Mouse (Mus musculus): ENCODE results near the gene Tesc. TPM values are rescaled to one million over a fixed set of nuclear protein-coding genes. Genes with fewer than 3 reads are reported as not detected.

Tesc gene
- polyA plus RNA-seq, 1 experiment from 2014 or later: 3.3 TPM

GRCm38 (mm10) chr5:117996581-117996980, 31.0 kb upstream of the Tesc start:
- Histone ChIP-seq H3K9me3 (no peaks in the 10 kb centered on the region), H3K27ac (no peak overlapping the region), H3K27me3 (replicated peaks) (no peaks in the 10 kb centered on the region), H3K4me3 (replicated peaks) (no peak overlapping the region), H3K9ac (no peak overlapping the region), H3K36me3 (peaks cover 51% of the 10 kb centered on the region), H3K4me1 (replicated peaks) (peaks cover 14% of the 10 kb centered on the region), H3K4me2 (replicated peaks) (no peak overlapping the region)
- 74% methylated on average over 6 of the region's 6 CpGs for WGBS
- no peak for ATAC-seq

DNA sequence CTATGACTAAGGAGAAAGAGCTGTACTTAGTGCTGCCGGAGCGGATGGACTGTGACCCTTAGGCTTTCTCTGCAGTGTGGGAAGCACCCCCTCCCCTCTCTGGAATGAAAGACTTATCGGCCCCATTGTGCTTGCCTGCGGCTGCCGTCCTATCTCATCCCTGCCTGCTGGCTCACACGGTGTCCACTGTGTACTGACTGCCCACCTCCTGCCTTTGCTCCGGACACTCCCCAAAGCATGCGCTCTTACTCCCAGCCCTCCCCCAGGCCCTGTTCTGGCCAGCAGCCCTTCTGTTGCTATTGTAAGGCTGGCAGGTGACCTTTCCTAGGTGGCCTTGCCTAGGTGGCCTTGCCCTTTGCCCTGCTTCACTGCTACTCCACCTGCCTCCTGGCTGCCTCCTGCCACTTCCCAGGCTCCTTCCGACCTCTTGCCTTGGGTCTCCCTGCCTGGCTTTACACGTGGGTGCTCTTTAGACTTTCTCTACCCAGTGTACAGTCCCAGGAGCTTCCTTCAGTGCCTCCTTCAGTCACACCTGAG, 30.0 kb upstream of the Tesc start:
- Histone ChIP-seq H3K4me3 (replicated peaks) (no peak overlapping the region), H3K36me3 (peaks cover 50% of the 10 kb centered on the region), H3K4me1 (replicated peaks) (peaks cover 14% of the 10 kb centered on the region), H3K9me3 (no peaks in the 10 kb centered on the region), H3K9ac (no peak overlapping the region), H3K27ac (no peak overlapping the region), H3K4me2 (replicated peaks) (no peak overlapping the region), H3K27me3 (replicated peaks) (no peaks in the 10 kb centered on the region)
- peak; percentile 65 for ATAC-seq
- WGBS: 60% methylated on average over 10 of the region's 10 CpGs

DNA sequence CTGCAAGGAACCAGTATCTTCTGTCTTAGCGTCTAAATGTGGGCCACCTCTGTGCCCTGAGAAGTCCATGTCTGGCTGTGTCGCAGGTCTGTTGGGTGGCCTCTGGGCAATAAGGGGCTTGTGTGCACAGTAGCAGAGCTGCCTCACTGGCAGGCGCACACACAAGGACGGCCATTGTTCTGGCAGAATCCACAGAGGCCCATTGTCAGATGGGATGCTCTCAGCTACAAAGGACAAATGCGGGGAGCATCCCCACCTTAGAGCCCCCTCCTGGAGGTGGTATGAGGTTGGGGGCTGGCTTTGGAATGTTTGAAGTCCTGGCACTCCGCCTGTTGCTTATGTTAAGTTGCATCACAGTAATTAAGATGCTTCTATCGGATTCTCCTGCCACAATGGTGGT, 28.5 kb upstream of the Tesc start:
- WGBS: 80% methylated on average over 7 of the region's 7 CpGs
- peaks cover 64% of the 10 kb centered on the region for H3K36me3 ChIP-seq

GRCm38 (mm10) chr5:117999584-117999983, 28.0 kb upstream of the Tesc start:
- Histone ChIP-seq H3K4me1 (replicated peaks) (peaks cover 14% of the 10 kb centered on the region), H3K9ac (no peak overlapping the region), H3K36me3 (peaks cover 61% of the 10 kb centered on the region), H3K4me3 (replicated peaks) (no peak overlapping the region), H3K27me3 (replicated peaks) (no peaks in the 10 kb centered on the region), H3K27ac (no peak overlapping the region; the same call in 1 of the 2 replicates), H3K9me3 (no peaks in the 10 kb centered on the region), H3K4me2 (replicated peaks) (no peak overlapping the region)
- WGBS: 80% methylated on average over 11 of the region's 11 CpGs
- no peak for ATAC-seq

More for the DNA sequence above, 28.5 kb upstream of the Tesc start:
- no peaks in the 10 kb centered on the region for H3K9me3 ChIP-seq
- no peak overlapping the region for H3K4me2 ChIP-seq (replicated peaks)
- no peak for ATAC-seq
- H3K27ac ChIP-seq: no peak overlapping the region; the same call in 1 of the 2 replicates
- H3K9ac ChIP-seq: no peak overlapping the region
- H3K27me3 ChIP-seq (replicated peaks): no peaks in the 10 kb centered on the region
- peaks cover 14% of the 10 kb centered on the region for H3K4me1 ChIP-seq (replicated peaks)
- H3K4me3 ChIP-seq (replicated peaks): no peak overlapping the region

DNA sequence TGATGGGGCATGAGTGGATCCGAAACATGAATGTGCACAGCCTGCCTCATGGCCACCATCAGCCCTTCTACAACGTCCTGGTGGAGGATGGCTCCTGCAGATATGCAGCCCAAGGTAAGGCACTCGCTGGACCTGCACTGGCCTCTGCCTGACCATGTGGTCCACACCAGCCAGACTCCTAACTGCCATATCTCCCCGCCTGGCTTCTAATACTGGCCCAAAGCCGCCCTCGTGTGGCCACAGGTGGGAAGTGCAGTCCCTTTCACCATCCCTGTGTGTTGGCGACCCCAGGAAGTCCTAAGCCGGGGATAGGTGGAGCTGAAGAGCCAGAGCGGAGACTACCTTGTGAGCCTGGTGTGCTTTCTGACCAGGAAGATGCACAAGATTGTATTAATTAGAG, 25.5 kb upstream of the Tesc start:
- no peaks in the 10 kb centered on the region for H3K9me3 ChIP-seq
- ATAC-seq: no peak
- H3K4me1 ChIP-seq (replicated peaks): peaks cover 9% of the 10 kb centered on the region
- peaks cover 53% of the 10 kb centered on the region for H3K36me3 ChIP-seq
- H3K4me2 ChIP-seq (replicated peaks): no peak overlapping the region
- WGBS: 32% methylated on average over 9 of the region's 9 CpGs
- no peak overlapping the region for H3K4me3 ChIP-seq (replicated peaks)
- no peak overlapping the region for H3K27ac ChIP-seq
- H3K27me3 ChIP-seq (replicated peaks): no peaks in the 10 kb centered on the region
- no peak overlapping the region for H3K9ac ChIP-seq

DNA sequence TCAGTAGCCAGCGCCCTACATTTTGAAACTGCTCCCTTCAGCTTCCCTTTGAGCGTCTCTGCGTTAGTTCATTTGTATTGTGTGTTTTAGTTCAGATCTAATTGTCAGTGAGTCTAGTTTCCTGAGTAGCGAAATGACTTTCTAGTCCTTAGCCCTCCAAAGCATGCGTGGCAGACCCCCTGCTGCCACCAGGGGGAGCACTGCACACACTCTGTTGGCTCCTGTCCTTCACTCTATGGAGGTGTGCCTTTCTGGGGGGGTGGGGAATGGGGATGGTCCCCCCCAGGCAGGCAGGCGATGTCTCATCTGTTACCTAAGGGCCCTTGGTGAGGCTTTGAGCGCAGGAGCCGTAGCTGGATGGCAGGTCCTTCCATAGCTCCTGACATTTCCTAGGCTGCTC, 22.9 kb upstream of the Tesc start:
- no peak overlapping the region for H3K4me2 ChIP-seq (replicated peaks)
- no peaks in the 10 kb centered on the region for H3K9me3 ChIP-seq
- no peak overlapping the region for H3K27ac ChIP-seq
- no peak overlapping the region for H3K9ac ChIP-seq
- peaks cover 63% of the 10 kb centered on the region for H3K36me3 ChIP-seq
- no peaks in the 10 kb centered on the region for H3K4me1 ChIP-seq (replicated peaks)
- H3K4me3 ChIP-seq (replicated peaks): no peak overlapping the region
- H3K27me3 ChIP-seq (replicated peaks): no peaks in the 10 kb centered on the region
- no peak for ATAC-seq
- 80% methylated on average over 8 of the region's 8 CpGs for WGBS

- Histone ChIP-seq H3K27ac (no peak overlapping the region), H3K9ac (no peak overlapping the region), H3K36me3 (peaks cover 56% of the 10 kb centered on the region), H3K4me1 (replicated peaks) (no peaks in the 10 kb centered on the region), H3K9me3 (no peaks in the 10 kb centered on the region), H3K4me3 (replicated peaks) (no peak overlapping the region), H3K4me2 (replicated peaks) (no peak overlapping the region), H3K27me3 (replicated peaks) (no peaks in the 10 kb centered on the region)
- 88% methylated on average over 1 of the region's 1 CpGs for WGBS
- no peak for ATAC-seq
These were observed 21.8 kb upstream of the Tesc start for GRCm38 (mm10) chr5:118005728-118006127.

- no peak overlapping the region for H3K9ac ChIP-seq
- ATAC-seq: no peak
- WGBS: 89% methylated on average over 13 of the region's 13 CpGs
- no peaks in the 10 kb centered on the region for H3K9me3 ChIP-seq
- H3K4me2 ChIP-seq (replicated peaks): no peak overlapping the region
- no peaks in the 10 kb centered on the region for H3K27me3 ChIP-seq (replicated peaks)
- H3K4me3 ChIP-seq (replicated peaks): no peak overlapping the region
- no peak overlapping the region for H3K27ac ChIP-seq
- no peaks in the 10 kb centered on the region for H3K4me1 ChIP-seq (replicated peaks)
- H3K36me3 ChIP-seq: peaks cover 37% of the 10 kb centered on the region
These were observed 19.2 kb upstream of the Tesc start for GRCm38 (mm10) chr5:118008344-118008743.

GRCm38 (mm10) chr5:118010872-118011271, 16.7 kb upstream of the Tesc start:
- no peak for ATAC-seq
- Histone ChIP-seq H3K9me3 (no peaks in the 10 kb centered on the region), H3K4me1 (replicated peaks) (peaks cover 7% of the 10 kb centered on the region), H3K27ac (no peak overlapping the region), H3K4me2 (replicated peaks) (no peak overlapping the region), H3K9ac (no peak overlapping the region), H3K36me3 (peaks cover 25% of the 10 kb centered on the region), H3K4me3 (replicated peaks) (no peak overlapping the region), H3K27me3 (replicated peaks) (no peaks in the 10 kb centered on the region)
- 48% methylated on average over 7 of the region's 7 CpGs for WGBS

- no peaks in the 10 kb centered on the region for H3K9me3 ChIP-seq
- no peak overlapping the region for H3K27ac ChIP-seq
- 75% methylated on average over 7 of the region's 7 CpGs for WGBS
- H3K4me3 ChIP-seq (replicated peaks): no peak overlapping the region
- H3K27me3 ChIP-seq (replicated peaks): no peaks in the 10 kb centered on the region
- no peak overlapping the region for H3K4me2 ChIP-seq (replicated peaks)
- peaks cover 25% of the 10 kb centered on the region for H3K36me3 ChIP-seq
- ATAC-seq: no peak
- no peak overlapping the region for H3K9ac ChIP-seq
- H3K4me1 ChIP-seq (replicated peaks): peaks cover 7% of the 10 kb centered on the region
These were observed 15.7 kb upstream of the Tesc start for GRCm38 (mm10) chr5:118011796-118012195.

DNA sequence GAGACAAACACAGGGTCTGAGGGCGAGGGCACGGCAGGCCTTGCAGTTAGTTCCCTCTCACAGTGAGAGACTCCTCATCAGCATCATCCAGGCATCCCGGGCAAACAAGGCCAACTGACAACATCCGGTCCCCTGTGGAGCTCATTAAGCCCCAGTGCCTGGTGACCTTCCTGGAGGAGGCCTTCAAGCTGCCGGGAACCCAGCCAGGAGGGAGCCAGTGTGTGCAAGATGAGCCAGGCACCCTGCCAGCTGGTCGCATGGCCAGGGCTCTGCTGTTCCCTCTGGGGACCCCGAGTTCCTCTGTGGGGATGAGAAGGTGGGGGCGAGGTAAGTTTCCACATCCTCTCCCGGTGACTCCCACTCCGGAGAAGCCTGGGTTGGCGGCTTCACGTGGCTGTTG, 12.5 kb upstream of the Tesc start:
- Histone ChIP-seq H3K9ac (no peak overlapping the region), H3K4me3 (replicated peaks) (no peak overlapping the region), H3K27ac (no peak overlapping the region), H3K27me3 (replicated peaks) (no peaks in the 10 kb centered on the region), H3K4me2 (replicated peaks) (no peak overlapping the region), H3K4me1 (replicated peaks) (peaks cover 7% of the 10 kb centered on the region), H3K9me3 (no peaks in the 10 kb centered on the region), H3K36me3 (no peaks in the 10 kb centered on the region)
- ATAC-seq: no peak
- 25% methylated on average over 12 of the region's 12 CpGs for WGBS

- Histone ChIP-seq H3K9ac (no peak overlapping the region), H3K4me1 (replicated peaks) (peaks cover 7% of the 10 kb centered on the region), H3K27ac (no peak overlapping the region), H3K36me3 (no peaks in the 10 kb centered on the region), H3K4me2 (replicated peaks) (no peak overlapping the region), H3K4me3 (replicated peaks) (no peak overlapping the region), H3K9me3 (no peaks in the 10 kb centered on the region), H3K27me3 (replicated peaks) (no peaks in the 10 kb centered on the region)
- WGBS: 89% methylated on average over 2 of the region's 2 CpGs
- no peak for ATAC-seq
These were observed 11.9 kb upstream of the Tesc start for GRCm38 (mm10) chr5:118015669-118016068.

GRCm38 (mm10) chr5:118017527-118017926, 10.0 kb upstream of the Tesc start:
- Histone ChIP-seq H3K4me1 (replicated peaks) (peaks cover 7% of the 10 kb centered on the region), H3K9me3 (no peaks in the 10 kb centered on the region), H3K27me3 (replicated peaks) (no peaks in the 10 kb centered on the region), H3K36me3 (no peaks in the 10 kb centered on the region), H3K4me2 (replicated peaks) (no peak overlapping the region), H3K4me3 (replicated peaks) (no peak overlapping the region), H3K27ac (no peak overlapping the region), H3K9ac (no peak overlapping the region)
- 52% methylated on average over 5 of the region's 5 CpGs for WGBS
- no peak for ATAC-seq

Measured in intestine, embryonic 15.5 days (tissue).